Mouse (Mus musculus) natural killer cell, adult 2 months (primary cell): ENCODE data around the gene Odf3l2.

ENCODE experiments used
- DNase-seq, 2 experiments: peaks; one replicate each; pipeline ENCODE4 v3.0.0; 2022; ENCODE audit warnings: low spot score in 2 of 2

Odf3l2 gene

GRCm38 (mm10) chr10:79671396-79672087 is 26.0 kb upstream of the Odf3l2 start:
- DNase-seq: no peak

GRCm38 (mm10) chr10:79670071-79670888 is 24.7 kb upstream of the Odf3l2 start:
- no peak for DNase-seq

- DNase-seq: peak; percentile 35 to 44
Measured at GRCm38 (mm10) chr10:79669576-79670057, 24.1 kb upstream of the Odf3l2 start.

GRCm38 (mm10) chr10:79668771-79669575 is 23.4 kb upstream of the Odf3l2 start, which contains the start of gene Tpgs1:
Gene Tpgs1 (plus strand): TSS chr10:79669369.
- DNase-seq: peak; percentile 86 to 89

- no peak for DNase-seq
Measured at GRCm38 (mm10) chr10:79668076-79668475, 22.5 kb upstream of the Odf3l2 start.

- no peak for DNase-seq
Measured at GRCm38 (mm10) chr10:79666493-79666892, 21.0 kb upstream of the Odf3l2 start.

- no peak for DNase-seq
Measured at GRCm38 (mm10) chr10:79665051-79665450, 19.5 kb upstream of the Odf3l2 start.

GRCm38 (mm10) chr10:79664131-79664665 is 18.7 kb upstream of the Odf3l2 start, which contains the start of gene Madcam1:
Gene Madcam1 (plus strand): TSS chr10:79664559.
- peak; percentile 62 to 74 for DNase-seq

- DNase-seq: no peak
Measured at GRCm38 (mm10) chr10:79661861-79662260, 16.3 kb upstream of the Odf3l2 start.

- no peak for DNase-seq
Measured at GRCm38 (mm10) chr10:79660298-79660697, 14.8 kb upstream of the Odf3l2 start.

- no peak for DNase-seq
Measured at GRCm38 (mm10) chr10:79658829-79659228, 13.3 kb upstream of the Odf3l2 start.

GRCm38 (mm10) chr10:79654946-79655395 is 9.4 kb upstream of the Odf3l2 start:
- DNase-seq: no peak

GRCm38 (mm10) chr10:79652789-79653188 is 7.3 kb upstream of the Odf3l2 start:
- no peak for DNase-seq

GRCm38 (mm10) chr10:79649070-79649751 is 3.7 kb upstream of the Odf3l2 start:
- peak; percentile 45 to 56 for DNase-seq

GRCm38 (mm10) chr10:79638486-79639204 is 6.9 kb downstream of the Odf3l2 start:
- DNase-seq: no peak

- no peak for DNase-seq
Measured at GRCm38 (mm10) chr10:79637128-79638110, 8.1 kb downstream of the Odf3l2 start, which contains the start of gene Shc2. Gene Shc2 (minus strand): TSS chr10:79637918.

GRCm38 (mm10) chr10:79636287-79636686 is 9.3 kb downstream of the Odf3l2 start:
- no peak for DNase-seq

GRCm38 (mm10) chr10:79633006-79633777 is 12.3 kb downstream of the Odf3l2 start:
- DNase-seq: no peak
